Mouse (Mus musculus) E14TG2a.4 (cell line): ENCODE measurements around the gene Cdc42bpb.

Experiments used
- H3K27me3 ChIP-seq: 2 replicates; pipeline ENCODE4 v1.6.1; 2014; ENCODE audit warnings: low read length, control low read depth; ENCODE audit not compliant: insufficient read depth
- H3K36me3 ChIP-seq: 2 replicates; pipeline ENCODE4 v1.6.1; 2014; ENCODE audit warnings: low read length, control low read depth; ENCODE audit not compliant: insufficient read depth
- H3K4me1 ChIP-seq: replicated peaks from 2 replicates; pipeline ENCODE4 v1.6.1; 2014; ENCODE audit warnings: low read depth, low read length, control low read depth
- H3K4me3 ChIP-seq: replicated peaks from 2 replicates; pipeline ENCODE4 v1.5.1; 2014; ENCODE audit warnings: mild to moderate bottlenecking, low read length
- H3K9me3 ChIP-seq: 2 replicates; pipeline ENCODE4 v1.6.1; 2014; ENCODE audit warnings: low read length, control low read depth
- CTCF ChIP-seq: conservative IDR thresholded peaks from 2 replicates; pipeline ENCODE4 v1.5.1; 2014; ENCODE audit warnings: low read length
- NANOG ChIP-seq: IDR thresholded peaks from 2 replicates; pipeline ENCODE4 v1.6.1; 2014; ENCODE audit warnings: borderline replicate concordance, low read length, mixed read lengths
- POU5F1 ChIP-seq: IDR thresholded peaks from 2 replicates; pipeline ENCODE4 v1.6.1; 2014; ENCODE audit warnings: low read length, borderline replicate concordance

Gene Cdc42bpb

DNA sequence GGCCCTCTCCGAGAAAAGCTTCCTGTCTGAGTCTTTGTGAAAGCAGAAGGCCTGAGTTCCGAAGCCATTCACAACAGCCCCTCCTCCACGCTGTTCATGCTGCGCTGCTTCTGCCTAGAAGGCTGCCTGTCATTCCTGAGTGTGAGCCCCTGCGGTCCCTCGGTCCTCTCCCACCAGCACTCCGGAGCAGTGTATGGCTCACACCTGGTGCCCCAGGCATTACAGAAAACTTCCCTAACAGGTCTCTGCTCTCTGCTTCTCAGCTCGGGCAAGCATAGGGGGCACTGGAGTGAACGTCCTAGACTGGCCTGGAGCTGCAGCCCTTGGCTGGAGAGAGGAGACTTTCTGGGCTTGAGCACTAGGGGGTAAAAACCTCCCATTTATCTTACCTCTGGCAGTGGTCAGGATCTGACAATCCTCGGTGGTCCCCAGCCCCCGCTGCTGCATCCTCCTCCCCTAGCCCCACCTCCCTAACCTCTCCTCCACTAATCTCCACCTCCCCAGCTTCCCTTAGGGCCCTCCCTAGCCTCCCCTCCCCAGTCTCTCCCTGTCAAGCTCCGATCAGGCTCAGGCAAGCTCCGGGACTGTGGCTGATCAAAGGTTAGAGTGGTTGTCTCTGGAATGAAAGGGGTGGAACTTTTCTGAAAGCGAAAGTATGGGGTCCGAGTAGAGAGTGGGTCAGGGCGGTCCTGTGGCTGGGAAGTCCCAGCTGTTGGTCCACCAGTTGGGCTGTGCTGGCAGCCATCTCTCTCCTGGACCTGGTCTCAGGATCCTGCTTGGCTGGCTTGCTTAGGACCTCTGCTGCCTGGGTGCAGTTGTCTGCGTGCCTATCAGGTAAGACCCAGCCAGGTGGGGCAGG is 39.6 kb upstream of the Cdc42bpb start, which contains the start of gene Exoc3l4:
Gene Exoc3l4 (plus strand): TSS at position 97 of the 859 bp plus-strand sequence.
- Histone ChIP-seq H3K4me3 (peak within 1 kb of the TSS; percentile 66), H3K36me3 (no peaks in the 10 kb centered on the region), H3K9me3 (no peaks in the 10 kb centered on the region), H3K27me3 (peaks cover 95% of the 10 kb centered on the region), H3K4me1 (peaks cover 35% of the 10 kb centered on the region)
- TF ChIP-seq NANOG (no peak), POU5F1 (no peak), CTCF (no peak)

DNA sequence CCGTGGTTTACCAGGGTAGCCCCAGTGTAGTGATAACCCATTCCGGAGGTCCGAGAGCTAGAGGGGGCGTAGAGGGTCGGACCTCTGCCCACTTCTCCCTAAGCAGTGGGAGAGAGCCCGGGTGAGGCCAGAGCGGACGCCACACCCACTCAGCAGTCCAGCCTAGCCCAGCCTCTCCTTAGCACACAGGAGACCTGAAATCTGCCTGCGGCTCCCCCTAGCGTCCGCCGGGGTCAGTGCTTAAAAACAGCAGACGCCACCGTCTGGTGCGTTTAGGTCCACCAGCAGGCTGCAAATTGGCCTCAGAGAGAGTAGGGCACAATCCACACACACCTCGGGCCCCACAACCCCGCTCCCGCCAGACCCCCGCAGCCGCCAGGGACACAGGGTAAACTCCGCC is 35.8 kb upstream of the Cdc42bpb start:
- H3K4me3 ChIP-seq: peak overlapping the region; percentile 49
- peaks cover 41% of the 10 kb centered on the region for H3K4me1 ChIP-seq
- no peaks in the 10 kb centered on the region for H3K9me3 ChIP-seq
- H3K36me3 ChIP-seq: no peaks in the 10 kb centered on the region
- H3K27me3 ChIP-seq: peaks cover 94% of the 10 kb centered on the region
- no peak for TF ChIP-seq NANOG
- TF ChIP-seq CTCF: peak; percentile 88

DNA sequence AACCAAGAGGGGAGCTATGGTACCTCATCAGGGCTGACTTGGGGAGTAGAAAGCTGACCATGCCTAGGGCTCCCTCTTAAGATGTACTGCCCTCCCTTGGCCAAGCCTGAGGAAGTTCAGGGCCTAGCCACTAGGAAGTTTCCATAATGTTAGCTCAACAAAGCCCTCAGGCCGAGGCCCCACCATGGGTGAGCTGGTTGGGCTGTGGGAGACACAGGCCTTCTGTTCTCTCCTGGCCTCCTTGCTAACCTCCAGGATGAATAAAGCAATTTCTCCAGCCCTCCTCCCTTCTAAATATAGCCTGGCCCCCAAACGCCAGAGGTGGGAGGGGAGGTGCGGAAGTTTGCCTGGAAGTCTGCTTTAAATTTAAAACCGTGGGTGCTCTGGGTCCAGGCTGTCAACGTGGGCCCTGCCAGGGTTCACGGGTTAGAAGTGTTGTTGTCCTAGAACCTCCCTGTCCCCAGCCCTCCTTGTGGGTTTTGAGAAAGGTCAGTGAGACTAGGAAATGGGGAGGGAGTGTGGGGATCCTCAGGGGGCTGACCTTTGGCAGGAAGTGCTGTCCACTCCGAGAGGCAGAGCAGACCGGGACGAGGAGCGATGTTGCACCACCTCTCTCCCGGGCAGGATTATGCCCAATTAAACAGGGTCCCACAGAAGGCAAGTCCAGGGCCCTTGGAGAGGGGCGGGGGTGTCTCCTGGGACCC is 35.2 kb upstream of the Cdc42bpb start:
- Histone ChIP-seq H3K4me3 (peak overlapping the region; percentile 49), H3K4me1 (peaks cover 36% of the 10 kb centered on the region), H3K9me3 (no peaks in the 10 kb centered on the region), H3K27me3 (peaks cover 94% of the 10 kb centered on the region), H3K36me3 (no peaks in the 10 kb centered on the region)
- TF ChIP-seq NANOG (no peak), CTCF (no peak), POU5F1 (no peak)

DNA sequence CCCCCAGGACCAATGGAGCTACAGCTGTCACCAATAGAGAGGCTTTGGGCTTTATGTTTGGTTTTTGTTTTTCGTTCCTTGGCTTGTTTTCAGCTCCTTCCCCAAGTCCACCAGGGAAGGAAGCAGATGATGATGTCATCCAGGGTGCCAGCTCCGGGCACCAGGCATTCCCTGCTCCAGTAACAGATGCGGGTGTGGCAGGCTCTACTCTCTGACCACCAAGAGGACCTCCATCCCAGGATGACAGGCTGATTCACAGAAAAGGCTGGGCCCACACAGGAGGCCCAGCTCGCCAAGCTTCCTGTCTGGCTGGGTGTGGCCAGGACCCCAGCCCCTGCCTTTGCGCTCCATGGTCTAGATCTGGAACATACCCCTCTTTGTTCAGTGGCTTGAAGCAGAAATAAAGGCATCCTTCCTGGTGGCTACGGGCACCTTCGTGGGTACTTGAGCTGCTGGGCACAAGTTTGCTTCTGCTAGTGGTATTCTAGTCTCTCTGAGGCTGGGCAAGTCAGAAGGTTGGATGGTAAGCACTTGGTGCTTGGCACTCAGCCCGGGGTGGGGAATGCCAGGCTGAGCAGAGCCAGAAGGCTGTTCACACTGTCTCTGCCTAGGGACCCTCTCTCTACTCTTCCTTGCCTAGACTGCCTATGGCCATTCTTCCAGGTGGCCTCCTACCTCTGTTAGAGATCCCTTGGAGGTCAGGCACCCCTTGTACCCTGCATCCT is 34.3 kb upstream of the Cdc42bpb start:
- H3K9me3 ChIP-seq: no peaks in the 10 kb centered on the region
- H3K4me1 ChIP-seq: peaks cover 34% of the 10 kb centered on the region
- TF ChIP-seq CTCF (no peak), POU5F1 (no peak), NANOG (no peak)
- peaks cover 94% of the 10 kb centered on the region for H3K27me3 ChIP-seq
- H3K4me3 ChIP-seq: no peak overlapping the region
- no peaks in the 10 kb centered on the region for H3K36me3 ChIP-seq

DNA sequence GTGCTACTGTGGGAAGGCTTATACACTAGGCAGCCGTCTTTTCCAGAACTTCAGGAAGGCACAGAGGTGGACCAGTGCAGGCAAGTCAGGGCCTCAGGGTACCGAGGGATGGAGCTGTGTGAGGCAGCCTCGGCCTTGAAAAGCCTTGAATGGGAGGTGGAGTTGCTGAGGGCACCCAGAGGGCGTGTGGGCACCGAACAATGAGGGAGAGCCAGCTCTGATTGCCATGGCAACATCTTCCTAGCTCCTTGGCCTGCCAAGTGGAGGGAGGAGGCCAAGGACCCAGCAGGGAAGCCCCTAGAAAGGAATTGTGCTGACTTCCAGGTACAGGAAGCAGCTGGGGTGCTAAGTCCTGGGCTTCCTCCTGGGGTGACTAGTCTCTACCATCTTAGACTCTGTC is 32.1 kb upstream of the Cdc42bpb start:
- no peak for TF ChIP-seq CTCF
- TF ChIP-seq POU5F1: no peak
- no peak for TF ChIP-seq NANOG
- H3K4me1 ChIP-seq: peaks cover 35% of the 10 kb centered on the region
- H3K27me3 ChIP-seq: peaks cover 94% of the 10 kb centered on the region
- H3K36me3 ChIP-seq: no peaks in the 10 kb centered on the region
- no peaks in the 10 kb centered on the region for H3K9me3 ChIP-seq
- H3K4me3 ChIP-seq: no peak overlapping the region

DNA sequence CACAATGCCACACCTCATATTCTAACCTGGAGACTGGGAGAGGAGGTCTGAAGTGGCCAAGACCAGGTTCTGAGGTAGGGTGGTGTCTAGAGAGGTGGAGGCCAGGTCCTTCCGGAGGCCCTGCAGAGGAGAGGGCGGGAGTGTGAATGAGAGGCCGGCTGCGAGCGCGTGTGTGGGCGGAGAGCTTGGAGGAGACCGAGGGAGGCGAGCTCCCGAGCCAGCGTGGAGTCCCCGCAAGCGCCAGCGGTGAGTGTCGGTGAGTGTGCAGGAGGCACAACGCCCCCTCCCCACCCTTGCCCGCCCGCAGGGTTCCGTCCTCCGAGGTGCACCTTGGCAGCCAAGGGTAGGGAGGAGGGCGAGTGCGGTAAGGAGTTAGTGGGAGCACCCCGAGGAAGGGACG is 29.1 kb upstream of the Cdc42bpb start, which contains the start of gene Lbhd2:
Gene Lbhd2 (plus strand): TSS at position 188 of the 400 bp plus-strand sequence.
- peak within 1 kb of the TSS; percentile 68 for H3K4me3 ChIP-seq
- H3K36me3 ChIP-seq: no peaks in the 10 kb centered on the region
- peaks cover 93% of the 10 kb centered on the region for H3K27me3 ChIP-seq
- peaks cover 28% of the 10 kb centered on the region for H3K4me1 ChIP-seq
- TF ChIP-seq CTCF: no peak
- TF ChIP-seq NANOG: no peak
- TF ChIP-seq POU5F1: no peak
- no peaks in the 10 kb centered on the region for H3K9me3 ChIP-seq

DNA sequence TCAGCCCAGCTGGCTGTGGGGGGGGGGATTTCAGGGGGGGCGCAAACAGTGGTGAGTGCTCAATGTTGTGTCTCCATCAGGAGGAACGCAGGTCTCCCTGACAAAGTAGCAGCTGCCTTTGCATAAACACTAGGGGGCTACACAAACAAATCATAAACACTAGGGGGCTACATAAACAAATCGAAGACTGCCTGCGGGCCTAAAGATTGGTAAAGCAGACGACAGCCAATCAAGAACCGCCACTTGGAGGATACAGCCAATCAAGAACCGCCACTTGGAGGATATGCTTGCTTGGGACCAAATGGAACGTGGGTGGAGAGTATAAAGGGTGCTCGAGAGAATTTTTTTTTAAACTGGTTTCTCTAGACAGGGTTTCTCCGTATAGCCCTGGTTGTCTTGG is 27.4 kb upstream of the Cdc42bpb start:
- Histone ChIP-seq H3K9me3 (no peaks in the 10 kb centered on the region), H3K36me3 (no peaks in the 10 kb centered on the region), H3K4me3 (no peak overlapping the region), H3K27me3 (peaks cover 84% of the 10 kb centered on the region), H3K4me1 (peaks cover 29% of the 10 kb centered on the region)
- TF ChIP-seq POU5F1 (no peak), NANOG (peak; percentile 78)

DNA sequence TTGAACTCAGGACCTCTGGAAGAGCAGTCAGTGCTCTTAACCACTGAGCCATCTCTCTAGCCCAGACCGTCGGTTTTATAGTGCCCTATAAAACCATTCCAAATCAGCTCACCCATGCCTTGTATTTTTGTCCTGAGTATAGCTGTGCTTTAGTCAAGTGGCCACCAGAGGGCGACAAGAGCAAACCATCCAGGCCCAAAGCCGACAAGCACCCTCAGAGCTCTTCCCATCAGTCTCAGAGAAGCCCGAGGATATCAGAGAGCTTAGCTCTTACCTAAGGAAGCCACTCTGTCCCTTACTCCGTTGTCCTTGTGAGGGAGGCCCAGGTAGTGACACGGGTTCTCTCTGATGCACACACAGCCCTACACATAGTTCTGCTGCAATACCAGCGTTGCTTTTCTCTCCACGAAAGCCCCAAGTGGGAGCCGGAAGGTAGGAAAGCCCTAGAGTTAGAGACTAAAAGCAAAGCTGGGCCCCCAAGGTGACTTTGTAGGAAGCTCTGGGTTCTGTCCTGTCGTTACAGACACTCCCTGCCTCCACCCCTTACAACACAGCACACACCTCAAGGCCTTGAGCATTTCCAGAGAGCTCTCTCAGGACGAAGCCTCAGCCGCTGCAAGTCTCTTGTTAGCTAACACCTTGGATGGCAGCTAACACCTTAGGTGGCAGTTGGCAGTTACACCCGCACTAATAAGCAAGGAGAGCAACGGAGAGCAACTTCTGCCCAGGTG is 24.1 kb upstream of the Cdc42bpb start:
- Histone ChIP-seq H3K4me3 (no peak overlapping the region), H3K27me3 (peaks cover 79% of the 10 kb centered on the region), H3K9me3 (no peaks in the 10 kb centered on the region), H3K36me3 (no peaks in the 10 kb centered on the region), H3K4me1 (peaks cover 23% of the 10 kb centered on the region)
- TF ChIP-seq CTCF: peak; percentile 76
- no peak for TF ChIP-seq POU5F1
